In the genomic region with DNA sequence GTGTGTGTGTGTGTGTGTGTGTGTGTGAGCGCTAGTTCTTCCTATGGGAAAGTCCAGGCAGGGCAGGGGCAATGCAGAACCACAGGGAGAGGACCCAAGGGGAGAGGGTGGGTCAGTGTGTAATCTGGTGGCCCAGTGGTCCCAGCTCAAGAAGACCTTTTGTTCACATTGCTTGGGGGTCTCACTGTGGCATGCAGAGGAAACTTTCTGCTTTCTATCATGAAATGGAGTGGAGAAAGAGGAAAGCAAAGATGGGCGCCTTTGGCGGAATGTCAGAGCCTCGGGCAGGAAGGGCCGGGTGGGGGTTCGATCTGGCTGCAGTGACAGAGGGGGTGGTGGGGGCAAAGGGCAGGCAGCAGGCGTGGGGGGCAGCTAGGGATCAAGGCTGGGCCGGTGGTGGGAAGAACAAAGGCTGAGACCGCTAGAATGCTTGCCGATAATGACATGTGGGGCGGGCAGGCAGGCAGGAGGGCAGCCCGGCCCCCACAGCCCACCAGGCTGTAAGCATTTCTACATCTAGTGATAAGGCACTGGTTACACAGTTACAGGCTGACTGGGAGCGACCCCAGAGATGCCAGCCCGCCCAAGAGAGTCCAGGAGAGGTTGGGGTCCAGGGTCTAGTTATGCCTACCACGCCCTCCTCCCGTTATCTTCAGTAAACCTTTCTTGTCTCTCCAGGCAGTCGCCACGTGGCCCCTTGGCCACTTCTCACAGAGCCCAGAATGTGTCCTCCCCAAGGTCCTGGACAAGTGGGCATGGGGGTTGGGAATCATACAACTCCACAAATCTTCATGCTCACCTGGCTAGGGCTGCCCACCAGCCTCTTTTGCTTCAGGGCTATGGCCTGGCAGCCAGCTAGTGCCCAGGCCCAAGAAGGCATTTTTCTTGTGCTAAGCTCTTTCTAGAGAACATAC, we compare ENCODE assay signal across 11 mouse cellular contexts. TPM values are rescaled to one million over a fixed set of nuclear protein-coding genes. Genes with fewer than 3 reads are reported as not detected.
A peak's percentile ranks its signal among the peaks of the same experiment; 100 is the strongest.
DNase-seq lines count a peak whose midpoint lies in the region; ATAC-seq and TF ChIP-seq lines count a peak whose summit lies in the region.
"Had no signal": no experiment of that assay in that cellular context is flagged by ENCODE, and none has a peak within 500 bp of the region (broad histone marks: within the 10 kb centered on the region; RNA-seq: fewer than 3 reads in every experiment).

No protein-coding gene starts in this region.

- H3K27ac ChIP-seq in heart, embryonic 13.5 days (replicated peaks), result peak overlapping the region; percentile 52
- H3K27ac ChIP-seq in neural tube, embryonic 12.5 days, result no peak overlapping the region
- H3K27ac ChIP-seq in neural tube, embryonic 15.5 days (replicated peaks), result no peak overlapping the region
- peak overlapping the region; percentile 16 for H3K27ac ChIP-seq in limb, embryonic 14.5 days (replicated peaks; ENCODE audit: low read depth, low read length)
- H3K27ac ChIP-seq: kidney, postnatal 0 days had no signal

- peak overlapping the region; percentile 4; the same call in 1 of the 2 replicates for H3K4me2 ChIP-seq in heart, embryonic 13.5 days
- no peak overlapping the region for H3K4me2 ChIP-seq in neural tube, embryonic 12.5 days (replicated peaks)
- H3K4me2 ChIP-seq in neural tube, embryonic 15.5 days, result no peak overlapping the region
- no peak overlapping the region for H3K4me2 ChIP-seq in limb, embryonic 14.5 days (replicated peaks; ENCODE audit: low read depth, low read length, severe bottlenecking)

- H3K9ac ChIP-seq in heart, embryonic 13.5 days, result peak overlapping the region; percentile 20
- 0 out of 2 replicates have a peak overlapping the region, but pooled peaks have one; percentile 9 for H3K9ac ChIP-seq in neural tube, embryonic 12.5 days
- no peak overlapping the region for H3K9ac ChIP-seq in neural tube, embryonic 15.5 days (replicated peaks)
- no peak overlapping the region for H3K9ac ChIP-seq in limb, embryonic 14.5 days (ENCODE audit: low read depth, low read length, severe bottlenecking)

- no peak; the same call in 1 of the 2 replicates for ATAC-seq in heart, embryonic 13.5 days (ENCODE audit: extremely low read depth, insufficient number of reproducible peaks, low FRiP score, low TSS enrichment)
- no peak for ATAC-seq in neural tube, embryonic 12.5 days (ENCODE audit: low FRiP score, low read depth)
- no peak for ATAC-seq in neural tube, embryonic 15.5 days (ENCODE audit: low FRiP score)
- ATAC-seq in limb, embryonic 14.5 days (ENCODE audit: low FRiP score, low read depth), result no peak
- no peak for ATAC-seq in CD4-positive, CD25-positive, alpha-beta regulatory T cell, adult 4 months

- no peak for TF ChIP-seq POLR2A in limb, embryonic 14.5 days (IDR thresholded peaks at IDR 0.05; ENCODE audit: borderline replicate concordance, extremely low read depth, insufficient read depth, insufficient read length)

- H3K4me3 ChIP-seq in heart, embryonic 13.5 days, result no peak overlapping the region
- H3K4me3 ChIP-seq in neural tube, embryonic 12.5 days, result no peak overlapping the region
- H3K4me3 ChIP-seq in neural tube, embryonic 15.5 days (replicated peaks), result no peak overlapping the region
- H3K4me3 ChIP-seq in limb, embryonic 14.5 days (replicated peaks; ENCODE audit: low read length), result no peak overlapping the region
- H3K4me3 ChIP-seq: megakaryocyte, embryonic 14.5 days had no signal

- H3K27me3 ChIP-seq in heart, embryonic 13.5 days (replicated peaks), result no peaks in the 10 kb centered on the region
- H3K27me3 ChIP-seq in neural tube, embryonic 12.5 days (replicated peaks), result no peaks in the 10 kb centered on the region
- 0 out of 2 replicates have a peak, but pooled peaks cover 2% of the 10 kb centered on the region for H3K27me3 ChIP-seq in neural tube, embryonic 15.5 days (replicated peaks)
- H3K27me3 ChIP-seq in limb, embryonic 14.5 days (ENCODE audit: control insufficient read depth, insufficient read depth, low read length), result no peaks in the 10 kb centered on the region

- DNase-seq in heart, adult 8-10 months (ENCODE audit: low spot score), result no peak
- DNase-seq in limb, embryonic 14.5 days (ENCODE audit: low spot score), result no peak
- DNase-seq in yolk sac, embryonic 10.5 days (ENCODE audit: low spot score), result peak; percentile 93
- no peak for DNase-seq in thymus, postnatal 36 days
- DNase-seq: right cerebral cortex, postnatal 25 days had no signal

- H3K4me1 ChIP-seq in heart, embryonic 13.5 days, result peaks cover 76% of the 10 kb centered on the region
- H3K4me1 ChIP-seq in neural tube, embryonic 12.5 days, result peaks cover 36% of the 10 kb centered on the region
- H3K4me1 ChIP-seq in neural tube, embryonic 15.5 days, result peaks cover 18% of the 10 kb centered on the region; the same call in 1 of the 2 replicates
- H3K4me1 ChIP-seq in limb, embryonic 14.5 days (ENCODE audit: control insufficient read depth, insufficient read depth, low read length), result peaks cover 46% of the 10 kb centered on the region
- H3K4me1 ChIP-seq: megakaryocyte, embryonic 14.5 days had no signal

- no peaks in the 10 kb centered on the region for H3K9me3 ChIP-seq in heart, embryonic 13.5 days
- no peaks in the 10 kb centered on the region for H3K9me3 ChIP-seq in neural tube, embryonic 12.5 days
- no peaks in the 10 kb centered on the region for H3K9me3 ChIP-seq in neural tube, embryonic 15.5 days (replicated peaks)
- H3K9me3 ChIP-seq in limb, embryonic 14.5 days (ENCODE audit: control insufficient read depth, low read length), result no peaks in the 10 kb centered on the region
- H3K9me3 ChIP-seq: megakaryocyte, embryonic 14.5 days had no signal

- H3K36me3 ChIP-seq in heart, embryonic 13.5 days, result no peaks in the 10 kb centered on the region
- H3K36me3 ChIP-seq in neural tube, embryonic 12.5 days, result no peaks in the 10 kb centered on the region
- no peaks in the 10 kb centered on the region for H3K36me3 ChIP-seq in neural tube, embryonic 15.5 days
- no peaks in the 10 kb centered on the region for H3K36me3 ChIP-seq in limb, embryonic 14.5 days (ENCODE audit: control insufficient read depth, insufficient read depth, low read length)

- WGBS in heart, embryonic 13.5 days, result 13% methylated on average over 18 of the region's 18 CpGs
- 27% methylated on average over 18 of the region's 18 CpGs for WGBS in neural tube, embryonic 12.5 days
- 42% methylated on average over 18 of the region's 18 CpGs for WGBS in neural tube, embryonic 15.5 days
- 30% methylated on average over 18 of the region's 18 CpGs for WGBS in limb, embryonic 14.5 days

RNA-seq across cellular contexts. Expression of gene Mrpl23, which starts 28.7 kb away (rescaled TPM):
- polyA plus RNA-seq in heart, embryonic 13.5 days (2015; fragmentation: Nextera tagmentation; extraction: Ambion mirVana), result 15.6 and 17.7 TPM in 2 replicates
- 10 to 100 TPM in 2 of 4 experiments, 1 to 10 TPM in 1, under 1 TPM in 1; 0.90 to 35.4 (median 16.1) TPM for total RNA-seq in heart, adult 8-10 months (2022)
- 13.5 and 14.7 TPM in 2 replicates for polyA plus RNA-seq in neural tube, embryonic 12.5 days (2016; fragmentation: Nextera tagmentation; extraction: Ambion mirVana)
- 21.0 and 27.9 TPM in 2 replicates for polyA plus RNA-seq in neural tube, embryonic 15.5 days (2015; fragmentation: Nextera tagmentation; extraction: Ambion mirVana)
- polyA plus RNA-seq in limb, embryonic 14.5 days (2012; rRNA removed), result 94.6 and 97.2 TPM in 2 replicates
- polyA plus RNA-seq in limb, embryonic 14.5 days (2014; fragmentation: Nextera tagmentation; extraction: Ambion mirVana), result 30.0 and 40.8 TPM in 2 replicates
- polyA plus RNA-seq in CD4-positive, CD25-positive, alpha-beta regulatory T cell, adult 4 months (2017; shearing (Covaris generic)), result 1 to 10 TPM; 2.6 to 3.0 TPM

Comparison
In these comparisons a context has a peak if more than half of its experiments do, and no peak if none do; other contexts are left out.
1. H3K9ac ChIP-seq: peak in heart, embryonic 13.5 days (single experiment) and neural tube, embryonic 12.5 days (single experiment); none in neural tube, embryonic 15.5 days (single experiment) and limb, embryonic 14.5 days (single experiment).
2. H3K27ac ChIP-seq: peak in heart, embryonic 13.5 days (single experiment) and limb, embryonic 14.5 days (single experiment); none in neural tube, embryonic 12.5 days (single experiment) and neural tube, embryonic 15.5 days (single experiment).